Mouse (Mus musculus) liver, embryonic 16.5 days (tissue): Measurements from ENCODE around the gene Zfp467. TPM values are rescaled to one million over a fixed set of nuclear protein-coding genes. Genes with fewer than 3 reads are reported as not detected.

Experiments used
- microRNA-seq: library from miRNA; unstranded; fragments of <30 nt; microRNA quantifications from one replicate; pipeline ENCODE4, GENCODE M21; 2016
- polyA plus RNA-seq: library from polyadenylated mRNA; unstranded; fragments of >200 nt; fragmentation: Nextera tagmentation; extraction: Ambion mirVana; gene quantifications from 2 replicates; pipeline ENCODE4 v1.2.1, GENCODE M21; 2015

Gene Zfp467
- polyA plus RNA-seq, 1 experiment from 2014 or later: 2.8 TPM

Small RNA genes lying within 50 kb of the gene (microRNA-seq; reads per million reads assigned to microRNA genes)
- gene Gm24325: not detected

Other genes with a start within 250 kb of the Zfp467 start
- 1.7 and 1.9 TPM in 2 replicates for gene Krba1, start 50.2 kb downstream of the Zfp467 start, polyA plus RNA-seq
- 0.01 and 0.06 TPM in 2 replicates for gene Sspo, start 2.4 kb upstream of the Zfp467 start, polyA plus RNA-seq
- gene Atp6v0e2, start 91.8 kb upstream of the Zfp467 start, polyA plus RNA-seq: 0.84 and 1.0 TPM in 2 replicates
- gene Lrrc61, start 109.0 kb upstream of the Zfp467 start, polyA plus RNA-seq: 1.8 and 2.1 TPM in 2 replicates
- gene Rarres2, start 127.0 kb upstream of the Zfp467 start, polyA plus RNA-seq: 53.4 and 57.0 TPM in 2 replicates
- not detected in 2 replicates for gene Gm45021, start 143.8 kb upstream of the Zfp467 start, polyA plus RNA-seq
- gene Repin1, start 148.1 kb upstream of the Zfp467 start, polyA plus RNA-seq: 11.7 and 14.0 TPM in 2 replicates
- gene Gm44965, start 148.1 kb upstream of the Zfp467 start, polyA plus RNA-seq: not detected in 2 replicates
- 2.2 and 2.3 TPM in 2 replicates for gene Zfp775, start 156.2 kb upstream of the Zfp467 start, polyA plus RNA-seq
- gene AI854703, start 180.9 kb upstream of the Zfp467 start, polyA plus RNA-seq: 0.13 and 0.19 TPM in 2 replicates
- 1.0 and 1.1 TPM in 2 replicates for gene Gimap8, start 201.4 kb upstream of the Zfp467 start, polyA plus RNA-seq
- 7.2 and 9.8 TPM in 2 replicates for gene Gimap9, start 230.3 kb upstream of the Zfp467 start, polyA plus RNA-seq
- gene Gimap4, start 238.7 kb upstream of the Zfp467 start, polyA plus RNA-seq: 11.0 and 11.4 TPM in 2 replicates